Mouse (Mus musculus) regulatory T cell (primary cell): ENCODE data around the gene AI661453.

ENCODE experiments used
- in situ Hi-C: fragments of 300-600 bp; cut with MboI, MseI; formaldehyde crosslinking; loops from one replicate; pipeline ENCODE4 v1.15.1; 2025; ENCODE audit warnings: high pct_unique_total_duplicates

Gene AI661453

DNA sequence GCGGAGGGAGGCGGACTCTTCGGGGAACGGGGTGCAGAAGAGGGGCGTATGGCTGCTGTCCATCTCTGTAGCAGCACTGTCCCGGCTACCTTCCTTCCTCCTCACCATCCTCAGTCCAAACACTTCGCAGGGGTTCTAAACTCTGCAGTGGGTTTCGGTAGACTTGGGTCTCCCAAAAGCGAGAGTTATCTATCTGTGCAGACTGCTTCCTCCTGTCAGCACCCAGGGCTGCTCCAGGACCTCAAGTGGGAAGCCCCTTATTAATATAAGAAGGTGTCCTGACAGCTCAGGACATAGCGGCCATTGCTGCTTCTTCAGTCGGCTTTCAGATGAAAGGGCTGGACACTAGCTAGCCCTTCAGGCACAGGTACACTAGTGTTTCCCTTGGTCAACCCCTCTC, 28.6 kb downstream of the AI661453 start:
- in situ Hi-C loops = loop anchor here (5.0 kb wide), 1 partner anchor 58 kb away; no protein-coding TSS in a partner anchor

DNA sequence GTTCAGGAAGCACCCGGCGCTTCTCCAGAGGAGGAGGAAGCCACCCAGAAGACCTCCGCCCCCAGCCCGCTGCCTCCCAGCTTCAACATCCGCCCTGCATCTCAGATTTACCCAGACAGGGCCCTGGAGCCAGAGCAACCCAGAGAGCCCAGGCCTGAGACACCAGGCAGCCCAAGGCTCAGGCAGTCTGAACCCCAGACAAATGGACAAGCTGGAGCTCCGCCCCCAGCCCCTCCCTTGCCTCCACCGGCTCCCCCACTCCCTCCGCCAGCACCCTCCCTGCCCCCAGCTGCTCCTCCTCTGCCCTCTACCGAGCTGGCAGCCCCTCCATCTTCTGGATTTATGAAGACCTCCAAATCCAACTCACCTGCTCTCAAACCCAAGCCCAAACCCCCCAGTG, 29.9 kb downstream of the AI661453 start:
- in situ Hi-C loops = loop anchor here (5.0 kb wide), 1 partner anchor 59 kb away; no protein-coding TSS in a partner anchor

DNA sequence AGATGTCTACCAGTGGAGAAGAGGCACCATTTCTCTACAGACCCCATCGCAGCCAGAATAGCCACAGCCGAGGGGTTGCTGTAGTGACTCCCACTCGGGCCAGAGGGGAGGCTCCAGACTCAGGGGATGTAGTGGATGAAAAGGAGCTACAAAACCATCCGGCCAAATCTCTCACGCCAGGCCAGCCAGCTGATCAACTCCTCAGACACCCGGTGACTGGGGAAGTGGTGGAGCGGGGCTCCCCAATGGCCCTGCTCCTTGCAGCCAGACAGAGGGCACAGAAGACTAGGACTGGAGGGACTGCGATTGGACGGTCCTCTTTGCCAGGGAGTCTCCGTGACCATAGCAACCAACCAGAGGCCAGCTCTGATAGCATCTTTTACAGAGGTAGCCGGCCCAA, 31.2 kb downstream of the AI661453 start:
- in situ Hi-C loops = loop anchor here (5.0 kb wide), 1 partner anchor 60 kb away; no protein-coding TSS in a partner anchor

DNA sequence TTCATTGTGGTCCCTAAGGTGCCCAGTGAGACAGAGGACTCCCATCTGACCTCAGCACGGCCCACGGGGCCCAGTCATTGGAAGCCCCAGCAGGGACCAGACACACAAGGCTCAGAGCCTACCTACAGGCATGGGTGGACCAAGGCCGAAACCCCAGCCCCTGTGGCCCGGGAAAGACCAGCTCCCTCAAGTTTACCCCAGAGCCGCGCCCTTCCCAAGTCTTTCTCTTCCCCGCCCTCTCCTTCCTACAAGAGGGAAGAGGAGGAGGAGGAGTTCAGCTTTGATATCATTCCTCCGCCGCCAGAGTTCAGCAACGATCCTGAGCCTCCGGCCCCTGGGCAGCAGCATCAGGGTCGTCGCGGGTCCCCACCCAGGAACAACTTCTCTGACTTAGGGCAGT, 31.6 kb downstream of the AI661453 start:
- in situ Hi-C loops = loop anchor here (5.0 kb wide), 1 partner anchor 61 kb away; no protein-coding TSS in a partner anchor

DNA sequence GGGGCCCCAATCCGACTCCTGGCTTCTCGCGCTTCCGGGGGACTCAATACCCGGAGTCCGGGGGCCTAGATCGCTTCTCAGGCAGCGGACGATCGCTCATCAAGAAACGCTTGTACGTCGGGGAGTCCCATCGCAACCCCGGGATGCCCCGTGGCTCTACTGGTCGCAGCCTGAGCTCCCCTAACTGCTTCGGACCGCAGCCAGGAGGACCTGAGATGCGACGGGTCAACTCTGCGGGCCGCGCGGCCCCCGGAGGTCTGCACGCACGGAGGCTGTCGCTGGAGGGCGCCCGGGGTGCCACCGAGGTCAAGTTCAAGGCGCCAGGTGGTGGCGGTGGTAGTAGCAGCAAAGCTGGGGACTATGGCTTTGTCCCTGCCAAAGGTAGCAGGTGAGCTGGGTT, 32.1 kb downstream of the AI661453 start:
- in situ Hi-C loops = loop anchor here (5.0 kb wide), 1 partner anchor 61 kb away; no protein-coding TSS in a partner anchor

- in situ Hi-C loops = loop anchor here (5.0 kb wide), 1 partner anchor 62 kb away; no protein-coding TSS in a partner anchor
Observed at GRCm38 (mm10) chr17:47469642-47470041, 33.2 kb downstream of the AI661453 start.

GRCm38 (mm10) chr17:47470121-47470520, 33.7 kb downstream of the AI661453 start:
- in situ Hi-C loops = no loop called here

- in situ Hi-C loops = no loop called here
Observed at GRCm38 (mm10) chr17:47470686-47471085, 34.3 kb downstream of the AI661453 start.

- in situ Hi-C loops = no loop called here
Observed at GRCm38 (mm10) chr17:47472435-47473350, 36.3 kb downstream of the AI661453 start.

DNA sequence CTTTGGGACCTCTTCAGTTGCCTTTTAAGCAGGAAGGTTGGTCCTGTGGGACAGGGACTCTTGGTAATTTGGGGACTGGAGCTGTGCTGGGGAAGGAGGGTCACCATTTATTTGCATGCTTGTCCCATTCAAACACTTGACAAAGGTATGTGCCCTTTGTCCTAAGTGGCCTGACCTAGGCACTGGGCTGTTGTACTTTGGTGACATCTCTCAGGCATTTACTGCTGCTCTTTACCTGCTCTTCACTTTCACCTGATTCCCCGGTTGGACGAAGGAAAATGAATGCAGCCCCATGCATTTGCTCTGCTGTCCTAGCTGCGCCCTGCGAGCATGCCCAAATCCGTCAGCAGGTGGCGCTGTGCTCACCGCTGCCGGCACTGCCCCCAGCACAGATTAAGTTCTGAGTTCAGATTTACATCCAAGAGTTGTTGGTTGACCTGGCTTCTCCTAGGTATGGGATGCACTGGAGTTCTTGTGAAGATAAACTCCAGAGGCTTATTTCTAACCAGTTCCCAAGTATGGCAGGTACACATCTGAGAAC, 37.1 kb downstream of the AI661453 start:
- in situ Hi-C loops = no loop called here

- in situ Hi-C loops = no loop called here
Observed at GRCm38 (mm10) chr17:47474250-47474649, 37.8 kb downstream of the AI661453 start.

DNA sequence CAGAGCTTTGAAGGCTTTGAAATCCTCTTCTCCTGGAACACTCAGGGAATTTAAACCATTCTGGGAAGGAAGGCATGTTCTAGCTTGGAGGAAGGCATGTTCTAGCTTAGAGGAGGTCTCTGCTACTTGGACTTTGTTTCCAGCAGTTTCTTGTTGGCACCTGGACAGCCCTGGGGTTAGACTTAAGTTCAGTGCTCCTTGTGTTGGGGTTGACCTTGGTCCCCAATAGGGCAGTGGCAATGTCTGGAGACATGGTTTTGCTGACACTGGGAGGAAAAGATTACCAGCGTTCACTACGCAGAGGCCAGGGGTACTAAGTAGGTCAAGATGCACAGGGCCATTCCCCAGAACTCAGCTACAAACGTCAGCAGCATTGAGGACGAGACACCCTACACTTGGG, 38.8 kb downstream of the AI661453 start:
- in situ Hi-C loops = no loop called here

DNA sequence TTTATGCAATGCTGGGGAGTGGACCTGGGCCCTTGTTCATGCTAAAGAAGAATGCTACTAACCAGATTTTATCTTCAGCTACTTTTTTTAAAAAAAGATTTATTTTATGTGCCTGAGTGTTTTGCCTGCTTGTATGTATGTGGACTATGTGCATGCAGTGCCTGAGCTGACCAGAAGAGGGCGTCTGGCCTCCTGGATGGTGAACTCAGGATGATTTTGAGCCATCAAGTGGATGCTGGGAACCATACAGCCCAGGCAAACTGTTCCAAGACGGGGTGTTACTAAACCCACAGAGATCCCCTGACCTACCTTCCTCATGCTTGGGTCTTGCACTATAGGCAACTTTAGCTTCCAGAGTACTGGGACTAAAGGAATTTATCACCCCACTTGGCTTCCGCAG, 39.3 kb downstream of the AI661453 start:
- in situ Hi-C loops = no loop called here

DNA sequence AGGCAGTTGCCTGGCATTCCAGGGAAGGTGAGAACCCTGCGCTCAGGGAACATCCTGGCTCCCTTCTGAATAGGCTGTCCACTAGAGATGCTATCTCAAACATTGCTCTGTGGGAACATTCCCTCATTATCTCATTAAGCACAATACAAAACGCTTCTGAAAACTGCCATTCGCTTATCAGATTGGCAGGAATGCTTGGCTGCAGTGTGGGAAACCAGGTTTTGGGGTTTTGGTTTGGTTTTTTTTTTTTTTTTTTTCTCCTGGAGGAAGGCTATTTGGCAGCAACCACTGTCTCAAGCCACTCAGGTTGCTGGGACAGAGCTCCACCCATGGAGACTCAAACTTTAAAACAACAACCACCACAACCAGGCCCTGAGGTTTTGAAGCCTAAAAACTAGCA, 43.5 kb downstream of the AI661453 start:
- in situ Hi-C loops = no loop called here

DNA sequence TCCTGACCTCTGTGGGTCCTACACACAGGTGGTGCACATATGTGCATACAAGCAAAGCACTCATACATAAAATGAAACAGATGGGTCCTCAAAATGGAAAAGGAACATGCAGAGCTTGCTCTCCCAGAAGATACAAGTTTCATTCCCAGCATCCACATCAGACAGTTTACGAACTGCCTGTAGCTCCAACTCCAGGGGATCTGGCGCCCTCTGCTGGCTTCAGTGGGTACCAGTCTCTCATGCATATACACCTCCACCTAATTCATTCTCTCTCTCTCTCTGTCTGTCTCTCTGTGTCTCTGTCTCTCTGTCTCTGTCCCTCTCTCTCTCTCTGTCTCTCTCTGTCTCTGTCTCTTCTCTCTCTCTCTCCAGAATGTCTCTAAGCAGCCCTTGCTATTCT, 46.0 kb downstream of the AI661453 start:
- in situ Hi-C loops = no loop called here

- in situ Hi-C loops = no loop called here
Observed at GRCm38 (mm10) chr17:47484241-47484921, 48.0 kb downstream of the AI661453 start.

GRCm38 (mm10) chr17:47484993-47485392, 48.6 kb downstream of the AI661453 start:
- in situ Hi-C loops = no loop called here

- in situ Hi-C loops = no loop called here
Observed at GRCm38 (mm10) chr17:47485791-47486190, 49.4 kb downstream of the AI661453 start.

- in situ Hi-C loops = no loop called here
Observed at GRCm38 (mm10) chr17:47490791-47491190, 54.4 kb downstream of the AI661453 start.

DNA sequence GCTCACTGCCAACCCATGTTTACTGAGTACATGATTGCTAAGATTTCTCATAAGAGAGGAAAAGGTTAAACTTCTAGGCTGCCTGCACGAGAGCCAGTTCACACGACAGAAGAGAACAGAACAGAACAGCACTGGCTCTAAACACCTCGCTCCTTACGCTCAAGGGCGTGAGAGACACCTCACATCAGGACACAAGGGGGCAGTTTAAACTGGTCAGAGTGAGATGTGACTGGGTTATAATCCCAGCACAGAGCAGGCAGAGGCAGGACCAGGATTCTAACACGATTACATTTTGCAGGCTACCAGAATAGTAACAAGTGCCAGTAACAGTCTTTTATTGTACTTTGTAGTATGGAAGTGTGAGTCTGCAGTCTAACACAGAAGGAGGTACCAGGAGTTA, 56.3 kb downstream of the AI661453 start:
- in situ Hi-C loops = no loop called here

DNA sequence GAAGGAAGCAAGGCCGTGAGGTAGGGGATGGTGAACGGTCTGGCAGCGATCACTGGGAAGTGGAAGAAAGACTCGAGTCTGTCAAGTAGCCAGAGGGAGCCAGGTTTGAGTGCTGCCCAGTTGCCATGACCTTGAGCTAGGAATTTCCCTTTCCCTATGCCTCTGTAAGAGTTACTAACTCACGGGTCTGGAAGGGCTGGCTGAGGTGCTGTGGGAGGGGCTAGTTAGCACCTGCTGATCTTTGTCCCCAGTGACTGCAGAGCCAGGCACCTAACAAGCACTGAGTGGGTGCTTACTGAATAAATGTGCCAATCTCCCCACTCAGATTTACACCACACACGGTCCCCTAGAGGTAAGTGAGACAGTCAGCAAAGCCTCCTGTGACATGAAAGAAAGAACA, 57.2 kb downstream of the AI661453 start:
- in situ Hi-C loops = no loop called here

- in situ Hi-C loops = no loop called here
Observed at GRCm38 (mm10) chr17:47494132-47494531, 57.7 kb downstream of the AI661453 start.
